Mouse (Mus musculus) kidney, adult 2 months (tissue): Measurements from ENCODE around the gene Spag7. TPM values are rescaled to one million over a fixed set of nuclear protein-coding genes. Genes with fewer than 3 reads are reported as not detected.
A peak's percentile ranks its signal among the peaks of the same experiment; 100 is the strongest.

ENCODE experiments used
- DNase-seq: peaks from one replicate; pipeline ENCODE4 v3.0.0; 2021
- H3K27ac ChIP-seq: fragments of 200-500 bp; 2 replicates; pipeline ENCODE4 v1.5.1; 2012; ENCODE audit warnings: low read depth, low read length, control low read depth, inconsistent platforms; ENCODE audit not compliant: insufficient read depth
- H3K27me3 ChIP-seq: fragments of 200-500 bp; replicated peaks from 2 replicates; pipeline ENCODE4 v1.6.1; 2012; ENCODE audit warnings: mild to moderate bottlenecking, moderate library complexity, low read length, inconsistent platforms; ENCODE audit not compliant: control insufficient read depth, insufficient read depth
- H3K36me3 ChIP-seq: fragments of 200-500 bp; 2 replicates; pipeline ENCODE4 v1.6.1; 2012; ENCODE audit warnings: mild to moderate bottlenecking, moderate library complexity, low read length, inconsistent platforms; ENCODE audit not compliant: control insufficient read depth, insufficient read depth
- H3K4me1 ChIP-seq: fragments of 200-500 bp; 2 replicates; pipeline ENCODE4 v1.6.1; 2011; ENCODE audit warnings: low read length; ENCODE audit not compliant: control insufficient read depth, insufficient read depth
- H3K4me3 ChIP-seq: fragments of 200-500 bp; 2 replicates; pipeline ENCODE4 v1.5.1; 2011; ENCODE audit warnings: mild to moderate bottlenecking, low read depth, low read length, control low read depth; ENCODE audit not compliant: insufficient read depth
- CTCF ChIP-seq: fragments of 200-500 bp; conservative IDR thresholded peaks from 2 replicates; pipeline ENCODE4 v1.5.1; 2011; ENCODE audit warnings: low read depth, mild to moderate bottlenecking, control low read depth, low read length, moderate library complexity, mixed read lengths; ENCODE audit not compliant: insufficient read depth, insufficient read length
- POLR2A ChIP-seq: fragments of 200-500 bp; IDR thresholded peaks from one replicate; pipeline ENCODE4 v1.6.1; 2011; ENCODE audit warnings: low read depth, low read length, control low read depth
- WGBS: fragments of 180-500 bp; shearing (Covaris S2); methylation state at CpG from one replicate; pipeline ENCODE4 v1.1.7; 2018; 5-methylcytosine and 5-hydroxymethylcytosine counted together
- polyA plus RNA-seq: library from polyadenylated mRNA; depleted of rRNA; stranded (reverse); fragments of >200 nt; gene quantifications from 2 replicates; pipeline ENCODE4 v1.2.3, GENCODE M21; 2012

The Spag7 gene
- polyA plus RNA-seq, 1 experiment: 59.8 TPM

DNA sequence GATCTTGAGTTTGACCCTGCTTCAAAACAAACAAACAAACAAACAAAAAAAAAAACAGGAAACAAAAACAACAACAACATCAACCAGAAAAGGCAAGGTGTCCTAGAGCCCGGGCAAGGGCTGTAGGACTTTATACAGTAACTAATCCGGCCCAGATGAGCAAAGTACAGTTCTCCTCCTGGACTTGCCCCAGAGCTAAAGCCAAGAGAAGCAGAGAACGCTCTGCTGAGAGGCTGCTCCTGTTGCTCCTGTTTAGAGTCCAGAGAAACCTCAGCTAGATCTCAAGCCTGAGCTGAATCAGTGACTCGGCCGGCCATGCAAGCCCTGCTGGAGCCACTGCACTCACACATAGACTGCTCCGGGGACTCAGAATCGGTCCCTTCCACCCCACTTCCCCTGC, 39.1 kb downstream of the Spag7 start:
- H3K27ac ChIP-seq: peak overlapping the region; percentile 98
- peak; percentile 88 for DNase-seq
- H3K27me3 ChIP-seq: no peaks in the 10 kb centered on the region
- H3K4me3 ChIP-seq: no peak overlapping the region
- WGBS: 58% methylated on average over 7 of the region's 7 CpGs
- peaks cover 11% of the 10 kb centered on the region; the same call in 1 of the 2 replicates for H3K4me1 ChIP-seq
- H3K36me3 ChIP-seq: no peaks in the 10 kb centered on the region
- TF ChIP-seq CTCF: no peak
- no peak for TF ChIP-seq POLR2A

DNA sequence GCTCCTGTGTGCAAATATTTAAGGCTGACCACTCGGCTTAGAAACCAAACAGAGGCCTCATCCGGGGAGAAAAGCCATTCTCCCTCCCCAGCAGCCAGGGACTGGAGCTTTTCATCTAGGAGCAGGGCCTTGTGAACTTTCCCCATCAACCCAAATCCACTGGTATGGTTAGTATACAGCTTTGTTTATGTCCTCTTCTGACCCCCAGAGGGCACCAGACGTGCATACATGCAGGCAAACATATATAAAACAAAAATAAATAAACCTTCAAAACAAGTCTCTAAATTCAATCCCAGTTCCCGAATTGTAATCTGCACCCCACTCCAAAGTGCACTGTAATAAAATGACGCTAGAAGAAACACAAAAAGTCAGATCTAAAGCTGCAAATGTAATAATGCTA, 39.7 kb downstream of the Spag7 start:
- Histone ChIP-seq H3K36me3 (no peaks in the 10 kb centered on the region), H3K4me3 (no peak overlapping the region), H3K27me3 (no peaks in the 10 kb centered on the region), H3K4me1 (peaks cover 11% of the 10 kb centered on the region; the same call in 1 of the 2 replicates), H3K27ac (peak overlapping the region; percentile 66)
- 45% methylated on average over 5 of the region's 5 CpGs for WGBS
- TF ChIP-seq CTCF (0 out of 2 replicates have a peak, but pooled peaks have one; percentile 16), POLR2A (no peak)
- DNase-seq: no peak

DNA sequence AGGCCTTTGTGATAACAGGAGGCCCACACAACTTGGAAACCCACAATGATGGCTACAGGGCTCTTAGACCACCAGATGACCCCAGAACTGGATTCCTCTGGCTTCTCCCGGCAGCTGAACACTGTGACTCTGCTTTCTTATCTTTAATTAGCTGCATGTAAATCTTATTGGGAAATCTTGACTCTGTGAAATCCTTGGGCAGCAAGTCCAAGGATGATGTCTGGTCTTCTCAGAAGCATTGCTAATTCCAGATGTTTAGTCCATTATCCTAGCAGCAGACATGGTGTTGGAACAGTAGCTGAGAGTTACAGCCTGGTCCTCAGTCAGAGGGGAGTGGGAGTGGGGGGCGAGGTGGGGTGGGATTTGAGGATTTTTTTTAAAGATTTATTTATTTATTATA, 40.8 kb downstream of the Spag7 start:
- Histone ChIP-seq H3K27me3 (no peaks in the 10 kb centered on the region), H3K4me3 (no peak overlapping the region), H3K36me3 (no peaks in the 10 kb centered on the region), H3K27ac (no peak overlapping the region), H3K4me1 (peaks cover 11% of the 10 kb centered on the region; the same call in 1 of the 2 replicates)
- 59% methylated on average over 2 of the region's 2 CpGs for WGBS
- DNase-seq: no peak
- TF ChIP-seq POLR2A (no peak), CTCF (no peak)

DNA sequence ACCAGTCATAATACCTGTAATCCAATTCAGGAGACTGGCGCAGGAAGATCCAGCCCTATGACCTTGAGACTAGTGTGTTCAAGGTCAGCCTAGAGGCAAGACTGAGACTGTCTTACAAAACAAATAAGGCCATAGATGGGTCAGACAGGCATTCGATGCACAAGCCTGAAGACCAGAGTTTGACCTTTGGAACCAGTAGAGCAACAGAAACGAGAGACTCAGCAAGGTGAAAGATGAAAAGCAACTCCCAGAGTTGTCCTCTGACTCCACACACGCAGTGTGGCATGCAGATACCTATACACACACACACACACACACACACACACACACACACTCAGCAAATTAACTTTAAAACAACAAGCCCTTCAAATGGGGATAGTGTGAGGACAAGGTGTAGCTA, 42.3 kb downstream of the Spag7 start:
- DNase-seq: peak; percentile 78
- Histone ChIP-seq H3K36me3 (no peaks in the 10 kb centered on the region), H3K4me1 (peaks cover 11% of the 10 kb centered on the region; the same call in 1 of the 2 replicates), H3K4me3 (no peak overlapping the region), H3K27ac (peak overlapping the region; percentile 80), H3K27me3 (no peaks in the 10 kb centered on the region)
- WGBS: 42% methylated on average over 4 of the region's 4 CpGs
- TF ChIP-seq CTCF: no peak
- TF ChIP-seq POLR2A: no peak

GRCm38 (mm10) chr11:70625473-70625872, 43.7 kb downstream of the Spag7 start:
- no peak overlapping the region for H3K4me3 ChIP-seq
- peak; percentile 45 for DNase-seq
- H3K27me3 ChIP-seq: no peaks in the 10 kb centered on the region
- peaks cover 6% of the 10 kb centered on the region; the same call in 1 of the 2 replicates for H3K4me1 ChIP-seq
- H3K27ac ChIP-seq: no peak overlapping the region
- H3K36me3 ChIP-seq: no peaks in the 10 kb centered on the region
- TF ChIP-seq POLR2A: no peak
- peak; percentile 69 for TF ChIP-seq CTCF
- WGBS: 50% methylated on average over 4 of the region's 4 CpGs

DNA sequence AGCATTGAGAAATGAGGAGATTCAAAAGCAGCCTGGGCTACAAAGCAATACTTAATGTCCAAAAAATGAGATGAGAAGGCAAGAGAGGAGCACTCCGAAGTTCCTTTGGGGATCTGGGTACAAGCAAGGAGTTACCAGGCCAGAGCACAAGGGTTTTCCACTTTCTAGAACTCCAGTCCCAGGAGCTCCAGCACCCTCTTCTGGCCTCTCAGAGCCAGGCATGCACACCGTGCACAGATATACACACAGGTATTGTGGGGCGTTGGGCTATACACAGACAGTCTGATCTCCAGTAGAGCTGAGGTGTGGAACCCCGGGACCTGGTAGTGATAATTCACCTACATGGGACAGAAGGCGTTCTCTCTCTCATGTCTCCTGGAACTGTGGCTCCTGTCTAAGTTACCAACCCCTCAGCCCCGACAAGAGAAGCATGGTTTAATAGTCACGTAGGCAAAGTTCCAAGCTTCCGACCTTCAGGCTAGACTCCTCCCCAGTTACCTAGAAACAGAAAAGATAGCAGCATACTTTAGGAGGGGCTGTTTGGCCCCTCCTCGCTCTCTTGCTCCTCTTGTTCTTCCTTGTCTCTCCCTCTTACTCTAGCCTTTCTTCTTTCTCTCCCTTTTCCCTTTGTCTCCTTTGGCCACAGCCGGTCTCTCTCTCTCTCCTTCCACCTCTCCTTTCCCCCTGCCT, 46.0 kb downstream of the Spag7 start:
- Histone ChIP-seq H3K4me3 (no peak overlapping the region), H3K27ac (no peak overlapping the region), H3K4me1 (peaks cover 4% of the 10 kb centered on the region; the same call in 1 of the 2 replicates), H3K27me3 (no peaks in the 10 kb centered on the region), H3K36me3 (no peaks in the 10 kb centered on the region)
- DNase-seq: no peak
- 80% methylated on average over 10 of the region's 10 CpGs for WGBS
- TF ChIP-seq CTCF: peak; percentile 50
- TF ChIP-seq POLR2A: no peak

DNA sequence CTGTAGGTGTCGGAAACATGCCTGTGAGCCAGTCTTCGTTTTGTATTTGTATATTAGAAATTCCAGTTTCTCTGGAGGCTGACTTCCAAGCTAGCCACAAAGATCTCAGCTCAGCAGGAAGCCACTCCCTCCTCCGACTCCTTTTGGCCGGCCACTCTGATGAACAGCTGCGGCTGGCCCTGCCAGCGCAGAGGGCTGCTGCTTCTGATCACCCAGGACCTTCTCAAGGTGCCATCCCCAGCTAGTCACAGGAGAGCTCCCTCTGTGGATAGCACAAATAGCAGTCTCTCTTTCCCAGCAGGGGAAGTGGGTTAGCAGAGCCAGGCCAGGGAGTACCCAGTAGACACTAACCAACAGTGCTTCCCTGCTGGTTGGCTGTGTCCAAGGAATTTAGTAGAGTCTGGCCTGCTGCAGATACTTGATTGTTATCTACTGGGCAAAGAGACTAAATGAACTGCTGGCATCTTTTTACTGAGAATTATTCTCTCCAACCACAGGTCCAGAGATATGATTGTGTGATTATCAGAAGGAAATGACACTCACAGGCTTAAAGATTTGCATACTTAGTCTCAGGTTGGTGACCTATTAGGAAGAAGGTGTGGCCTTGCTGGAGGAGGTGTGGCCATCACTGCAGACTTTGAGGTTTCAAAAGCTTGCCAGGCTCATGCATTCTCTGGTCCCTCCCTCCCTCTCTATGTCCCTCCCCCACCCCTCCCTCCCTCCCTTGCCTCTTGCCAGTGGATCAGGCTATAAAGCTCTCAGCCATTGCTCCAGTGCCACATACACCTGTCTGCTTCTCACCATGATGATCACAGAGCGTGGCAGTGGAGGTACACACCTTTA, 47.0 kb downstream of the Spag7 start:
- DNase-seq: peak; percentile 52
- no peaks in the 10 kb centered on the region for H3K27me3 ChIP-seq
- no peaks in the 10 kb centered on the region for H3K36me3 ChIP-seq
- WGBS: 49% methylated on average over 7 of the region's 7 CpGs
- no peak overlapping the region for H3K27ac ChIP-seq
- peaks cover 4% of the 10 kb centered on the region; the same call in 1 of the 2 replicates for H3K4me1 ChIP-seq
- no peak overlapping the region for H3K4me3 ChIP-seq
- no peak for TF ChIP-seq POLR2A
- no peak for TF ChIP-seq CTCF
